In the genomic region with DNA sequence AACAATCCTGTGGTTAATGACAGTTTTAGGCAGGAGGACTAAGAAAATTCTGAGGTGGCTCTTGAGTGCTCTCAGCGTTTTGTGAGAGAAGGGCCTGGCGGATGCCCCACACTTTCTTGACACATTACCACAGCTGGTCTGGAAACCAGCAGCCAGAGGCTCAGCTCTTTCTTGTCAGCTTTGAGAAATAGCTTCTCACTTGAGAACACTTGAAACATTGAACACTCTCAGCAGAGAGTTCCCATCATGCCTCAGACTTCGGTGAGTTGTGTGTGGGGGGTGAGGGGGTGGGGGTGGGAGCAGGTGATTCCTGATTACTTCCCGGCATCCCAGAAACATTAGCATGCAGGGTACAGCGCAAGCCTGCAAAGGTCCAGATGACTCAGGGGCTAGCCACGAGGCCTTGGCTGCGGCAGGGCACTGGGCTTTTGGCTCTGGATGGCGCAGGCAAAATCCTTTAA, we compare ENCODE assay signal across 12 mouse cellular contexts.
A peak's percentile ranks its signal among the peaks of the same experiment; 100 is the strongest.
DNase-seq lines count a peak whose midpoint lies in the region; TF ChIP-seq lines count a peak whose summit lies in the region.
"Had no signal": no experiment of that assay in that cellular context is flagged by ENCODE, and none has a peak within 500 bp of the region (broad histone marks: within the 10 kb centered on the region; RNA-seq: fewer than 3 reads in every experiment).

No protein-coding gene starts in this region.

- H3K27me3 ChIP-seq in C2C12 (ENCODE audit: control insufficient read depth, insufficient read depth, insufficient read length): no peaks in the 10 kb centered on the region

- no peaks in the 10 kb centered on the region for H3K79me3 ChIP-seq in C2C12 (ENCODE audit: low read depth)

- H3K4me3 ChIP-seq in gastrocnemius, adult 2 months: no peak overlapping the region
- no peak overlapping the region for H3K4me3 ChIP-seq in C2C12 (ENCODE audit: insufficient read depth, poor library complexity, severe bottlenecking)
- H3K4me3 ChIP-seq: limb, embryonic 15.5 days had no signal

- H3K36me3 ChIP-seq in C2C12 (ENCODE audit: control insufficient read depth, insufficient read depth): no peaks in the 10 kb centered on the region
- H3K36me3 ChIP-seq: limb, embryonic 15.5 days had no signal

- no peak for TF ChIP-seq CTCF in gastrocnemius, adult 2 months (IDR thresholded peaks at IDR 0.05)
- TF ChIP-seq CTCF in C2C12 (IDR thresholded peaks at IDR 0.05; ENCODE audit: control insufficient read depth, insufficient read depth, insufficient read length): no peak

- intact Hi-C loops in gastrocnemius, adult 2 months (cut with DNase I): no loop called here

- H3ac ChIP-seq in C2C12 (ENCODE audit: control insufficient read depth, insufficient read length, low read depth): no peak overlapping the region

- H3K79me2 ChIP-seq in C2C12 (ENCODE audit: control insufficient read depth, insufficient read depth): no peaks in the 10 kb centered on the region

- H3K27ac ChIP-seq in gastrocnemius, adult 2 months: peak overlapping the region; percentile 54; the same call in 1 of the 2 replicates
- H3K27ac ChIP-seq: limb, embryonic 15.5 days had no signal

- no peak for DNase-seq in gastrocnemius, adult 2 months
- DNase-seq in gastrocnemius, adult 18-20 months (ENCODE audit: low spot score): no peak
- DNase-seq in adrenal gland, postnatal 10 days: peak; percentile 46
- peak; percentile 62 for DNase-seq in lung, postnatal 10 days
- no peak for DNase-seq in kidney, postnatal 36 days
- no peak for DNase-seq in left cerebral cortex, adult 11 months (ENCODE audit: low spot score)
- DNase-seq in cerebellum, postnatal 36 days: no peak
- DNase-seq: cerebellum, adult 18-20 months; kidney, adult 9 months; thymus, adult 18-20 months had no signal

TF ChIP-seq in C2C12, 6 proteins besides CTCF, POLR2A, EP300 and RAD21:
- no peak for TF ChIP-seq FOSL1 (IDR thresholded peaks at IDR 0.05; ENCODE audit: insufficient read depth, low read length, poor library complexity, severe bottlenecking)
- TF ChIP-seq MYOD1 (IDR thresholded peaks at IDR 0.05; ENCODE audit: control insufficient read depth, insufficient read length, low read depth): peak; percentile 76

Comparison
In these comparisons a context has a peak if more than half of its experiments do, and no peak if none do; other contexts are left out.
1. DNase-seq: peak in adrenal gland, postnatal 10 days (single experiment) and lung, postnatal 10 days (single experiment); none in gastrocnemius, adult 2 months (single experiment), gastrocnemius, adult 18-20 months (single experiment), kidney, postnatal 36 days (0 of 2), left cerebral cortex, adult 11 months (single experiment) and cerebellum, postnatal 36 days (0 of 2).